Mouse (Mus musculus) cerebellum, adult 2 months (tissue): Measurements from ENCODE around the gene Draxin.

Experiments used
- CTCF ChIP-seq: fragments of 200-500 bp; IDR thresholded peaks from 2 replicates; pipeline ENCODE4 v1.5.1; 2011; ENCODE audit warnings: low read depth, mild to moderate bottlenecking, control low read depth, low read length, moderate library complexity, borderline replicate concordance; ENCODE audit not compliant: insufficient read depth
- POLR2A ChIP-seq: fragments of 200-500 bp; IDR thresholded peaks from 2 replicates; pipeline ENCODE4 v1.6.1; 2011; ENCODE audit warnings: low read length, control low read depth, borderline replicate concordance; ENCODE audit not compliant: insufficient read depth

GRCm38 (mm10) chr4:148104146-148104545 is 26.4 kb downstream of the Draxin start:
- TF ChIP-seq CTCF, result no peak
- TF ChIP-seq POLR2A, result no peak
